Mouse (Mus musculus) MEL (cell line): ENCODE measurements around the gene Gm49416.
A peak's percentile ranks its signal among the peaks of the same experiment; 100 is the strongest.

Experiments
- BHLHE40 ChIP-seq: IDR thresholded peaks from 2 replicates; pipeline ENCODE4 v1.6.1; 2012; ENCODE audit warnings: low read depth, mild to moderate bottlenecking, inconsistent platforms, low read length, improper control_type of control experiment, borderline replicate concordance
- CHD1 ChIP-seq: IDR thresholded peaks from 2 replicates; pipeline ENCODE4 v1.6.1; 2012; ENCODE audit warnings: low read depth, mild to moderate bottlenecking, inconsistent platforms, low read length, improper control_type of control experiment
- CTCF ChIP-seq, 3 experiments: IDR thresholded peaks in 2 of 3; conservative IDR thresholded peaks in 1 of 3; 2 replicates each; pipeline ENCODE4 v1.5.1; 2011 to 2012; ENCODE audit warnings: low read length in 3 of 3, low read depth in 2 of 3, mild to moderate bottlenecking in 2 of 3, improper control_type of control experiment in 1 of 3, inconsistent platforms in 1 of 3, mixed read lengths in 1 of 3, moderate library complexity in 1 of 3; ENCODE audit not compliant: control insufficient read depth in 1 of 3, insufficient read depth in 1 of 3, poor library complexity in 1 of 3, severe bottlenecking in 1 of 3
- EP300 ChIP-seq, 2 experiments: IDR thresholded peaks; 2 replicates each; pipeline ENCODE4 v1.6.1; 2011; ENCODE audit warnings: improper control_type of control experiment in 2 of 2, low read length in 2 of 2, low read depth in 1 of 2, mild to moderate bottlenecking in 1 of 2
- GABPA ChIP-seq: IDR thresholded peaks from 2 replicates; pipeline ENCODE4 v1.6.1; 2012; ENCODE audit warnings: low read depth, mild to moderate bottlenecking, inconsistent platforms, low read length, improper control_type of control experiment, moderate library complexity
- MAFK ChIP-seq: IDR thresholded peaks from 2 replicates; pipeline ENCODE4 v1.6.1; 2011; ENCODE audit warnings: low read depth, mild to moderate bottlenecking, low read length, improper control_type of control experiment, borderline replicate concordance
- MEF2A ChIP-seq: IDR thresholded peaks from 2 replicates; pipeline ENCODE4 v1.6.1; 2014; ENCODE audit warnings: low read depth, mild to moderate bottlenecking, inconsistent platforms, low read length, improper control_type of control experiment; ENCODE audit not compliant: poor library complexity, insufficient replicate concordance, severe bottlenecking; ENCODE audit errors: extremely low read depth
- MXI1 ChIP-seq: IDR thresholded peaks from 2 replicates; pipeline ENCODE4 v1.6.1; 2011; ENCODE audit warnings: mild to moderate bottlenecking, low read depth, low read length, improper control_type of control experiment
- MYC ChIP-seq: IDR thresholded peaks from 2 replicates; pipeline ENCODE4 v1.6.1; 2011; ENCODE audit warnings: low read depth, mild to moderate bottlenecking, low read length, improper control_type of control experiment, moderate library complexity
- POLR2A ChIP-seq, 2 experiments: IDR thresholded peaks; 2 replicates each; pipeline ENCODE4 v1.6.1; 2011 to 2012; ENCODE audit warnings: low read length in 2 of 2, mild to moderate bottlenecking in 2 of 2, control low read depth in 1 of 2, improper control_type of control experiment in 1 of 2, low read depth in 1 of 2, moderate library complexity in 1 of 2; ENCODE audit not compliant: control insufficient read depth in 1 of 2, insufficient read depth in 1 of 2, poor library complexity in 1 of 2
- USF2 ChIP-seq, 2 experiments: IDR thresholded peaks; 2 replicates each; pipeline ENCODE4 v1.6.1; 2011 to 2012; ENCODE audit warnings: improper control_type of control experiment in 2 of 2, low read length in 2 of 2, borderline replicate concordance in 1 of 2, inconsistent platforms in 1 of 2, low read depth in 1 of 2, mild to moderate bottlenecking in 1 of 2; ENCODE audit not compliant: insufficient read depth in 1 of 2
- ZKSCAN1 ChIP-seq: IDR thresholded peaks from 2 replicates; pipeline ENCODE4 v1.6.1; 2012; ENCODE audit warnings: low read depth, mild to moderate bottlenecking, inconsistent platforms, low read length, improper control_type of control experiment, moderate library complexity
- ZNF384 ChIP-seq: IDR thresholded peaks from 2 replicates; pipeline ENCODE4 v1.6.1; 2012; ENCODE audit warnings: low read depth, mild to moderate bottlenecking, inconsistent platforms, low read length, improper control_type of control experiment

GRCm38 (mm10) chr19:8927891-8928525, 39.3 kb downstream of the Gm49416 start:
- TF ChIP-seq MAFK (peak; percentile 88), ZNF384 (peak; percentile 34; the same call in 1 of the 2 replicates), MEF2A (0 out of 2 replicates have a peak, but pooled peaks have one; percentile 71), MXI1 (peak; percentile 84), EP300 (IDR thresholded peaks at IDR 0.05; ENCODE audit: low read depth in 1 of 2, low read length in 2 of 2) (peak; percentile 98), POLR2A (IDR thresholded peaks at IDR 0.05; ENCODE audit: control insufficient read depth in 1 of 2, insufficient read depth in 1 of 2, low read depth in 1 of 2, low read length in 2 of 2, poor library complexity in 1 of 2) (no peak), CHD1 (no peak), ZKSCAN1 (no peak), BHLHE40 (peak; percentile 80), MYC (peak; percentile 63; the same call in 1 of the 2 replicates), GABPA (no peak), CTCF (IDR thresholded peaks at IDR 0.05 in 2 of 3, conservative IDR thresholded peaks at IDR 0.05 in 1 of 3; ENCODE audit: control insufficient read depth in 1 of 3, insufficient read depth in 1 of 3, low read depth in 2 of 3, low read length in 3 of 3, poor library complexity in 1 of 3, severe bottlenecking in 1 of 3) (no peak), USF2 (IDR thresholded peaks at IDR 0.05; ENCODE audit: borderline replicate concordance in 1 of 2, insufficient read depth in 1 of 2, low read depth in 1 of 2, low read length in 2 of 2) (no peak)
